Mouse (Mus musculus) erythroblast, embryonic 14.5 days (primary cell): ENCODE measurements around the gene Gemin5.

Source experiments
- GATA1 ChIP-seq: IDR thresholded peaks from 2 replicates; pipeline ENCODE4 v1.6.1; 2012; ENCODE audit warnings: low read length, inconsistent platforms, mixed read lengths
- TAL1 ChIP-seq: IDR thresholded peaks from 3 replicates; pipeline ENCODE4 v1.6.1; 2012; ENCODE audit warnings: low read length, inconsistent platforms, mixed read lengths

GRCm38 (mm10) chr11:58146241-58146640, 22.1 kb downstream of the Gemin5 start:
- TF ChIP-seq GATA1 (no peak), TAL1 (no peak)
